Mouse (Mus musculus) megakaryocyte-erythroid progenitor cell, adult 5-6 weeks (primary cell): ENCODE measurements around the gene Gng5. TPM values are rescaled to one million over a fixed set of nuclear protein-coding genes. Genes with fewer than 3 reads are reported as not detected.

Experiments used
- ATAC-seq: replicated peaks from 2 replicates; pipeline ENCODE4 v1.8.0; 2016; ENCODE audit warnings: mild to moderate bottlenecking, inconsistent platforms; ENCODE audit not compliant: severe bottlenecking, poor library complexity, low FRiP score, low TSS enrichment
- total RNA-seq, 2 experiments: library from RNA; stranded (forward) in 1 of 2; stranded (reverse) in 1 of 2; fragments of 200-1000, 215-1000 nt in 1 of 2; fragments of >200 nt in 1 of 2; fragmentation: Nextera tagmentation in 1 of 2; gene quantifications; 2 replicates each; pipeline ENCODE4 v1.2.3; 2014 to 2017

Gng5 gene
- total RNA-seq (2014; fragmentation: Nextera tagmentation) (208 and 251 TPM in 2 replicates), total RNA-seq (2017) (69.8 and 110 TPM in 2 replicates)

GRCm38 (mm10) chr3:146499431-146500002 lies at the start of gene Gng5, which contains the start of gene Spata1:
Gng5 (plus strand) TSS chr3:146499807.
Spata1 (minus strand) TSS chr3:146499753.
- peak; percentile 84 for ATAC-seq

- ATAC-seq: peak; percentile 99
Observed at GRCm38 (mm10) chr3:146450371-146450841, 49.2 kb upstream of the Gng5 start.

GRCm38 (mm10) chr3:146451375-146451774 lies 48.2 kb upstream of the Gng5 start:
- no peak for ATAC-seq

DNA sequence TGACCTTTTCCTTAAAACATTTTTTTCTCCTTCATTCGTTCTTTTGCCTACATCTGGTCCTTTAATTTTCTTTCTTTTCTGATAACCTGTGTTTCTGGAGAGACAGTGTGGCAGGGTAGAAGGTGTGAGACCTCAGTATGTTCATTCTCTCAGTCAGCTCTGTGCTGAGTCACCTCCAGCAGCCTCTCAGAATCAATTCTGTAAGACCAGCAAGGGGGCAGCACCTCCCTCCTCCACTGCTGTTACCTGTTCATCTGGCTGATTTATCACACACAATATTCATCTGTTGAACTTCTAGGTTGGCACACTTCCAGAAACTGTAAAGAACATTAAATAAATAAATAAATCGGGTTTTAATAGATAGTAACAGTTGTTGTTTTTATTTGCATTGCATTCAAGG lies 36.7 kb upstream of the Gng5 start:
- ATAC-seq: 0 out of 2 replicates have a peak, but pooled peaks have one; percentile 57

GRCm38 (mm10) chr3:146469226-146469625 lies 30.4 kb upstream of the Gng5 start:
- ATAC-seq: no peak

DNA sequence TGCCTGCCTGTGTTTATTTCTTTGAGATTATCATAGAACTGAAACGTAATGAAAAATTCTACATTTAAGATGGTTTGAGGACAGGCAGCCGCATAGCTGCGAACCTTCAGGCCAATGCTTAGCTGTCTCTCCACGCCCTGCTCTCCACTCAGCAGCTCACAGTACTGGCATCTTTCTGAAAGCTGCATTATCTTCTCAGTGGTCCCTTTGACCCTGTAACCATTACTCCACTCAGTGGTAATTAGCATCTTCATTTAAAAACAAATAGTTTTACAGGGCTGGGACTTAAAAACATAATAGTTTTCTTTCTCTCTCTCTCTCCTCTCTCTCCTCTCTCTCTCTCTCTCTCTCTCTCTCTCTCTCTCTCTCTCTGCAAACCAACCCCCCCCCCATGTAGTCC lies 26.9 kb upstream of the Gng5 start:
- ATAC-seq: no peak

- ATAC-seq: no peak
Observed at GRCm38 (mm10) chr3:146473741-146474140, 25.9 kb upstream of the Gng5 start.

GRCm38 (mm10) chr3:146474428-146474827 lies 25.2 kb upstream of the Gng5 start:
- no peak for ATAC-seq

- no peak for ATAC-seq
Observed at GRCm38 (mm10) chr3:146482044-146482443, 17.6 kb upstream of the Gng5 start.

DNA sequence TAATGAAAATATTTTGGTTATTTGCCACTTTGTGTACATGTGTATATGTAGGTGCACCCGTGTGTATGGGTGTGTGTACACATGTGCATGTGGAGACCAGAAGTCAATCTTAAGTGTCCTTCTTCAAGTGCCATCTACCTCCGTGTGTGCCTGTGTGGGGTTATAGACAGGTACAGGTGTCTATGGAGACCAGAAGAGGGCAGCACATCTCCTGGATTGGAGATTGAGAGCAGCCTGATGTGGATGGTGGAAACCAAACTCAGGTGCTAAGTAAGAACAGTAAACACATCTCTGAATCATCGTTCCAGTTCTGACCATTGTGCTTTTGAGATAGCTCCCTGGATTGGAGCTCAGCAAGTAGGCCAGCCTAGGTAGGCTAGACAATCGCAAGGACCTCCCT lies 13.1 kb upstream of the Gng5 start:
- ATAC-seq: peak; percentile 65

- ATAC-seq: no peak
Observed at GRCm38 (mm10) chr3:146494941-146495340, 4.7 kb upstream of the Gng5 start.

GRCm38 (mm10) chr3:146498989-146499388 lies 618 bp upstream of the Gng5 start:
- no peak for ATAC-seq

DNA sequence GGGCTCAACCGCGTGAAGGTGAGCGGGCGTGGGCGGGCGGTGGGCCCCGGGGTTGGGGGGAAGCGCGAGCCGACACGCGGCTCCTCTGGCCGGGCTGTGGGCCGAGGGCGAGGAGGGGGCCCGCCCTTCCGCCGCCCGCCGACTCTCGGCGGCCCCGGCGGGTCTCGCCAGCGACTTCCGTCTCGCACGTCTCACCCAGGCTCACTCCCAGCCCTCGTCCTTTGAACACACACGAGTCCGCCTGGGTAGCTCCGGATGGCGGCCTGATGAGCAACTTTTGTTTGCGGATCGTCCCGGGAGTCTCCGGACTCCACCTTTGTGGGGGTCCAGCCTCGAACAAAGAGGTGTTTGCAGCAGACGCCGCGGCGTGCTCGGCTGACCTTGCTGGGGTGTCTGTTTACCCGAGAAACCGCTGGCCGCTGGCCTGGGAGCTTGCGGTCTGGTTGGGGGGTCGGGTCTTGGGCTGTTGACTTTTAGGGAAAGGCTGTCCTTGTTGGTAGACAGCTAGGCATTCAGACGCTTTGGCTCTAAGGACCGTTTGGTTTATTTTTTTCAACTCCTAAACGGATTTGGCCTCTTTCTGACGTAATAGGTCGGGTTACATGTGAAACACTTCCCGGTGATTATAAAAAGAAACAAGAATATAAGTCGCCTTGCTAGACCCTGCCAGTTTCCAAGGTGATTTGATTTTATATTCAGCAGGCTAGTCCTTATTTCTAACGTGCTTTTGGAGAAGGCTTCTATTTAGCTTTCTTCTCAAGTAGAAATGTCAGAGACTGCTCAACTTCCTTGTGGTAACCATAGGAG lies 599 bp downstream of the Gng5 start:
- ATAC-seq: peak; percentile 21

DNA sequence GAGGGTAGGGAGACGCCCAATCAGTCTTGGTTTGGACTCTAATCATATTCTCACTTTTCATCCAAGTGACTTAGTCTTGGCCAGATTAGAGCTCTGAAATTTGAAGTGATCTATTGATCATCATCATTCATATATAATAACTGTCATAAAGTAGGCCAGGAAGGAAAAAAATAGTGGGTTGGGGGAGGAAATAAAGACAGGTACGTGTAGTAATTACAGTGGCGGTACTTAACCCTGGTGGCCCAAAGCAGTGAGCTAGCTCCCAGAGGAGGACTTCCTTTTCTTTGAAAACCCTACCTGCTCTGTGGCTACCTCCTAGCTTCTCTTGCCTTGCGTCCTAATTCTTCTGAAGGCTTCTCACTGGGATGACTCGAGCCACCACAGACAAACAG lies 1.2 kb downstream of the Gng5 start:
- peak; percentile 45 for ATAC-seq

- ATAC-seq: no peak
Observed at GRCm38 (mm10) chr3:146501601-146502123, 2.1 kb downstream of the Gng5 start.

DNA sequence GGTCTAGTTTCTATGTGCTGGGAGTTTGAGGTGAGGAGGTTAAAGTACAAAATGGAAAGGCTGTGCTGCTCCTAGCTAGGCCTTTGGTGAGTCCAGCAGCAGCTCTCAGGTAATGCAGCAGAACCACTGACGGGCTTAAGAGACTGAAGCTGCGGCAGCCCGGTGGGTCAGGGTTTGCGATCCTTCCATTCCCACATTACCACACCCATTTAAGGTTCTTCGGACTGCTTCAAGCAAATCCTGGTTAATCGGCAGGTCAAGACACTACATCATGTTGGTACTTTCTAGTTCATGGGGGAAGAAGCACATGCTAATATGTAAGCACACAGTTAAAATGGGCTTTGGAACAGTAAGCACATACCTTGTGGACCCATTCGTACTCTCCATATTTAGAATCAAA lies 7.1 kb downstream of the Gng5 start:
- no peak for ATAC-seq

- ATAC-seq: no peak; the same call in 1 of the 2 replicates
Observed at GRCm38 (mm10) chr3:146520226-146520797, 20.7 kb downstream of the Gng5 start.

DNA sequence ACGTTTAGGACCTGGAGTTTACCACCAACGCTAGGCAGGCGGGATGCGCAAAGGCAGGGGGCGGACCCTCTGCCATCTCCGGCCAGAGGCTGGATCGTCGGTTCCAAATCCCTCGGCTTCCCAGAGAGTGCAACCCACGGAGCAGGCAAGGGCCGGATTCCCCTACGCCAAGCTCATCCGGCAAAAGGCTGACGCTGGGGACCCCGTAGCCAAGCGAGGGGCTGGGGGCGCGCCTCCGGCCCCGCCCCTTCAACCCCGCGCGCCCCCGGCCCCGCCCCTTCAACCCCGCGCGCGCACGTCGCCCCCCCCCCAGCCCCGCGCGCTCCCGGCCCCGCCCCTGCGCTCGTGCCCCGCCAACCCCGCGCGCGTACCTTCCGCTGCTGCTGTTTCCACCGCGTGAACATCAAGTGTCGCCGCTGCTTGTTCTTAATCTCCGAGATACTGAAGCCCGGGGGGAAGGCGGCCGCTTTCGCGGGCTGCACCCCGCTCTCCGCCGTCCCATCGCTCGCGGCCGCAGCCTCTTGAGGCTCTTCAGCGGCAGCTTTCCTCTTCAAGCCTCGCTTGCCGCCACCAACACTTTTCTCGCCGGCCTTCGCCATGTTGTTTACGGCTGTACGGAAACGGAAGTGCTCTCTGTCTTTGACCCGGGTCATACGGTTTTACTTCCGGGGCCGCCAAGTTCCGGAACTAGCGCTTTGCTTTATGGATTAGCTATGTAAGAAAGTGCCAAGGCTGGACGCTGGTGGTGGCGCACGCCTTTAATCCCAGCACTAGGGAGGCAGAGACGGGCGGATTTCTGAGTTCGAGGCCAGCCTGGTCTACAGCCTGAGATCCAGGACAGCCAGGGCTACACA lies 21.4 kb downstream of the Gng5 start, which contains the start of gene Rpf1:
Rpf1 (minus strand) TSS at position 632 of the 854 bp plus-strand sequence.
- ATAC-seq: peak; percentile 97

DNA sequence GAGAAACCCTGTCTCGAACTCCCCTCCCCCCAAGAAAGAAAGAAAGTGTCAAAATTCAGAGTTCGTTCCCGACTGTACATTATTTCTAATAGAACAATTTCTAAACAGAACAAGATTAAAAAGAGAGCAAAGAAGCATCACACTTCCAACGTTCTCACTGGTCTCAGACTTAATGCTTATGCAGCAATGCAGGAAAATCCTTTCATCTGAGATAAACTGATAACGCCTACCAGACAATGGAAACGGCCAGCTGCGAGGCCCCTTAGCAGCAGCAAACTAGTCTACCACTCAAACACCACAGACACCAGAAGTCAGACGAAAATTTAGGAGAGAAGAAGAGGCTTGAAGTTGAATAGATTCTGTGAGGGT lies 22.0 kb downstream of the Gng5 start:
- ATAC-seq: peak; percentile 36
